Mouse (Mus musculus) CD4-positive, CD25-positive, alpha-beta regulatory T cell, adult 4 months (primary cell): Measurements from ENCODE around the gene Fkbpl. TPM values are rescaled to one million over a fixed set of nuclear protein-coding genes. Genes with fewer than 3 reads are reported as not detected.

Experiments
- ATAC-seq: one replicate; pipeline ENCODE4 v1.8.0; 2017
- polyA plus RNA-seq, 2 experiments: library from polyadenylated mRNA; unstranded; fragments of 100-300 nt; shearing (Covaris generic); gene quantifications; one replicate each; pipeline ENCODE4 v1.2.1; 2017

The Fkbpl gene
- polyA plus RNA-seq, 2 experiments from 2014 or later: 3.6 to 5.9 TPM

DNA sequence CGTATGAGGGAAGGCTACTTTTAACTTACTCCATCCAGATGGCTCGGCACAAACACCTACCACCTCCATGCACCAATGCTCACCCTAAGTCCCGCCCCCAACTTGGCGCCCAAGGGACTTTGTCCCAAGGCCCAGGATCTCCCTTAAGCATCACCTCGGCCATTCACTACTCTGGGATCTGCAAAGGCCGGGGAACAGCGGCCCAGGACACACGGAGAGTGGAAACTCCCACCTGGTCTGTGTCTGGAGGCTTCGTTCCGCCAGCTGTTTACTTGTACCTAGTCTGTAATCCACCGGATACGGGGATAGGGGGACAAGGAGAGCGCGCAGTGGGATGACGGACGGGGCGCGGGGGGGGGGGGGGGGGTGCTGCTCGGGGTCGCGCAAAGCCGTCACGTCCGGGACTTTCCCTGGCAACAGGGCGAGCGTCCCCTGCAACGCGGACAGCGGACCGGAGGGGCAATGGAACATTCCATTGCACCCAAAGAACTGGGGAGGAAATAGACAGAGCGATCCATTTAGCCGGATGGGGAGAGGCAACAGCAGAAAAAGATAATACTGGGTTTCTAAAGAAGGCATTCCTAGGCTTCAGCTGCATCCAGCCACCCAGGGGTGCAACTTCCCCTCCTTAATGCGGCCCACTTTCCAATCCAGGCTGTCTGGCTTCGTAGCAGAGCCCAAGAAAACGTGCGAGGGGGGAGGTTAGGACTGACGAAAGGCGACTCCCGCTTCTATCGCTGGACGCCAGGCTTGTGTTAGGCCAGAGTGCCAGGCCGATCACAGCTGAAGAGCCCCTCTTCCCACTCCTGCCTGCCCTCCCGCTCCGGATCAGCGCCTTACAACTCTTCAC, 17.2 kb upstream of the Fkbpl start:
- ATAC-seq: peak; percentile 62

DNA sequence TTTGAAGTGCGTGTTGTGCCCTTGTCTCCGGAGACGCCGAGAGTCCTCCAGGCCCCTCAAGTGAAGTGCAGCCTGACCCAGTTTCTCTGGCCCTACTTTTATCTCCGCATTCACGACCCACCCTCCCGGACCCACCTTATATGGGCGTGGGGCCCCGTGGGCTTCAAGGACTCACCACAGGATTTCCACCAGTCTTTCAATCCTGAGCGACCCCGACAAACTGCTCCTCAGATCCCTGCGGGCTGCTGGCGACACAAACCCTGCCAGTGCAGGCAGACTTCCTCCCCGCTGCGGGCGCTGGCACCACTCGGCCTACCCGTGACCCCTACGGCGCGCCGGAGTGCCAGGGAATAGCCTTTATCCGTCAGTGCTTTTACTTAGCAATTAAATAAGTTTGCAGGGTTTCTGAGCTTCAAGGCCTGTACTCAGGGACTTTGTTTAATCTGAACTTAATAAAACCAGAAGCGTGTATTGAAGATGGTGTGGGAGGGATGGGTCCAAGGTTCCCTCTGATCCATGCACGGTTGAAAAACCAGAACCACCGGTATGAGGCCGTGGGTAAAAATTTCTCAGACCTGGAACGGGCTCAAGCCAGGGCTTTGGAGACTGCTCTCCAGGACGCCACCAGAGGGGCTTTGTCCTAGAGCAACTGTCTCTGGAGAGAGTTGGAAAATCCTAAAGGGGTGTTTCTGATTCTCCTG, 16.5 kb upstream of the Fkbpl start, which contains the start of gene Ppt2:
TSS of gene Ppt2 (minus strand) at position 568 of the 701 bp plus-strand sequence.
- ATAC-seq: no peak

DNA sequence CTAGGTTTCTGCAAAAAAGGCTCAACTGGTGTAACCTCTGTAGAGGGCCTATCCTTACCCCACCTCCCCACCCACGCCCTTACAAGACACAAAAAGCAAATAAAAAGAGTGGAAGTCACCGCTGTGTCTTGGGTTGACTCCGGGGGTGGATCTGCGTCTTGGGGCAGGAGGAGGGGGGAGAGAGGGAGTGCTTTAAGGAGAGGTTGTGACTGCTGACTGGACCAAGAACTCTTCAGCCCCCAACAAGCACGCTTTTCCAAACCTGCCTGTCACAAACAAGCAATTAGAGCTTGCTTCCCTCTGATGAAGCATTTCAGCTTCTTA, 16.0 kb upstream of the Fkbpl start:
- ATAC-seq: no peak

DNA sequence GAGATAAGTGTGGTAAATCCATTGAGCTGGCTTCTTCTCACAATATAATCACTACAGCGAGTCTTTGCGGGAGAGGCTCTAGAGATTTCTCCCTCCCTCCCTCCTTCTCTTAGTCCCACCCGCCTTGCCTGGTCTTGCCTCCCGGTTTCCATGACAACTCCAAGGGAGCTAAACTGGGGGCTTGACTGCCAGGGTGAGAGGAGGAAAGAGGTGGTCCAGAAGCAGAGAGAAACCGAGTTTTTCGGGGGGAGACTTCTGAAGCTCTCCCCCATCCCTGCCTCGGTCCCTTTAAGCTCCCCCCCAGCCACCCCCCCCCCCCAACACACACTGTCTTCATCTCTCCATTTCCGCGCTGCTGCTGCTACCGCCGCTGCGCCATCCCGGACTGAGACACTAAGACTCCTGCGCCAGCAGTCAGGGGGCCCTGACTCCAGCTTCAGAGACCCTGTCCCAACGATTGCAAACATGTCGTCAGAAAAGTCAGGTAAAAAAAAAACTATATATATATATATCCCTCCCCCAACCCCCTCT, 15.3 kb upstream of the Fkbpl start, which contains the start of gene Prrt1:
TSS of gene Prrt1 (plus strand) at position 313 of the 531 bp plus-strand sequence.
- ATAC-seq: no peak

DNA sequence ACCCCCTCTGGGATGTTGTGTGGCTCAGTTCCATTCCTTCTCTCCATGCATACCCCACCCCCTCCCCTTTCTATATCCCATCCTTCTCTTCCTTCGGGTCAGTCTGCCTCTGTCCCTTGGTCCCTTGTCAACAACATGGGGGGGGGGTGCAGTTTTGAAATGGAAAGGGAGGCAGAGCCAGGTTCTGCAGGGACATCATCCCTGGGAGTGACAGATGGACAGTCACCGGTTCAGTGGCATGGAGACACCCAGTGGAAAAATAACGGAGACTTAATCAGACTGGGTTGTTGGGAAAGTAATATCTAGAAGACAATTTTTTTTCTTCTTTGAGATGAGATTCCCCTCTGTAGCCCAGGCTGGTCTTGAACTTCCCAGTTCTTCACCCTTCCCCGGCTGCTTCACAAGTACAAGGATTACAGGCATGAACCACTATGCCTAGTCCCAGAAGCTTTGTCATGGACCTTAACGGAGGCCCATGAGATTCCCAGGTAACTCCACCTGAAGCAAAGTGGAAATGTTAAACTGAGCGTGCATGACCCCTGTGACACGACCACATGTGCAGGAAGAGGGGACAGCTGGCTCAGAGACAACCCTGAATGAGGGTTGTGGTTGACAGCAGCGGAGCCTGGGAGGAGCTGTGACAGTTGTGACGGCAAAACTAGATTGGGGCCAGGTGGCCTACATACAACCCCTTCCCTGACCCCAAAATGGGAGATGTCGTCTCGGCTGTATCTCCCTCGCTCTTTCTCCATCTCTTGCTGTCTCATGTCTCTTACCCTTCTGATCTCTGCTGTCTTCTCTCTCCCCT, 14.6 kb upstream of the Fkbpl start:
- ATAC-seq: peak; percentile 48

DNA sequence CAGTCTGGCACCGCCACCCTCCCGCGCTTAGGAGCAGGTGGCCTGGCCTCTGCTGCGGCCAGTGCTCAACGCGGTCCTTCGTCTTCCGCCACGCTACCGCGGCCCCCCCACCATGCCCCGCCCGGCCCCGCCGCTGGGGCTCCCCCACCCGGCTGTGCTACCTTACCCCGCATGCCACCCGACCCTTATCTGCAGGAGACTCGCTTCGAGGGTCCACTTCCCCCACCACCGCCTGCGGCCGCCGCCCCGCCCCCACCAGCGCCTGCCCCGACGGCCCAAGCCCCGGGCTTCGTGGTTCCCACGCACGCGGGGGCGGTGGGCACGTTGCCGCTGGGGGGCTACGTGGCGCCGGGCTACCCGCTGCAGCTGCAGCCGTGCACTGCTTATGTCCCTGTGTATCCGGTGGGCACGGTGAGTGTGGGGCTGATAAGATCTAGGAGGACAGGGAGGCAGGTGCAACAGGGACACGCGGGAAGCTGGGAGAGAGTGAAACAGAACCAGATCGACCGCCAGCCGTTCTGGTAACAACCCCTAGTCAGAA, 13.7 kb upstream of the Fkbpl start:
- no peak for ATAC-seq

DNA sequence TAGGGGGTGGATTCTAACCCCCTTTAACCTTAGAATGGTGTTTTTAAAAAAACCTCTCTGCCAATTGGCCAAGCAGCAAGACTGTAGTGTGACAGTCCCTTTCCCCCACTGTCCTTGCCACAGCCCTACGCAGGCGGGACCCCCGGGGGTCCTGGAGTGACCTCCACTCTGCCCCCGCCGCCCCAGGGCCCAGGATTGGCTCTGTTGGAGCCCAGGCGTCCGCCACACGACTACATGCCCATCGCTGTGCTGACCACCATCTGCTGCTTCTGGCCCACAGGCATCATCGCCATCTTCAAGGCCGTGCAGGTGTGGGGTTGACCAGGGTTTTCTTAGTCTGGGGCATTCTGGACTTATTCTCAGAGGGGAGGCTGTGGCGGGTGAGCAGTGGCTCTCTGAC, 12.9 kb upstream of the Fkbpl start:
- ATAC-seq: no peak

DNA sequence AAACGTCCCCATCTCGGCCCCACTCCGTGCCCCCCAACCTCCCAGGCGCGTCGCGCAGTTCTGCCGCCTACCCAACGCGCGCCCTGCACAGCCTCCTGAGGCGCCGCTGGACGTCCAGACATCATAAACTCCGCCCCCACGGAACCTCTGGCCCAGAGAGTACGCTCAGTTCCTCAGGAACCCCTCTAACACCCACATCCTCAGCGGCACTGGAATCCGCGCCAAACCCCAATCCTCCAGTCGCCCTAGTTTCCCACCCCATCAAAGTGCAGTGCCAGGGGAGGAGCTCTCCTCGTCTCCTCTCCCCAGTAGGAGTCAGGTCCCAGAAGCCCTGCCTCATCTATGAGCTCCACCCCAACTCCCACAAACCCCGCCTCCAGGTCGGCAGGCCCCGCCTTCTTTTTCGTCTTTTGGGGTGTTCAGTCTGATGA, 12.3 kb upstream of the Fkbpl start:
- ATAC-seq: peak; percentile 56

DNA sequence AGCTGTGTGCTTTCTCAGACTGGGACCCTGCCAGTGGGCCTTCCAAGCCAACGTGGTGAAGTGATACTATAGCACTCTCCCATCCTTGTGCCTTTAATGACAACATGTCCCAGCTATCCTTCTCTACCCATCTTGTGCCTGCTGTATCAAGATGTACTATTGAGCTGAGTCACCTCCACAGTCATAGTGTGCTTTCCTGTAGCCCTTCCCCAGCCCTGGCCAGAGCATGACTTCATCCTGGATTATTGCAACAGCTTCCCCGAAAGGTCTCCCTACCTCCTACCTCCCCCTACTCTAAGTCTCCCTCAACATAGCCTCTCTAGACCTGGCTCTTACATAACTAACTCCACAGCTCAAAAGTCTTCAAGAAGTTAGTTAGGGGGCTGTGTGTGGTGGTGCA, 8.9 kb upstream of the Fkbpl start:
- ATAC-seq: no peak

DNA sequence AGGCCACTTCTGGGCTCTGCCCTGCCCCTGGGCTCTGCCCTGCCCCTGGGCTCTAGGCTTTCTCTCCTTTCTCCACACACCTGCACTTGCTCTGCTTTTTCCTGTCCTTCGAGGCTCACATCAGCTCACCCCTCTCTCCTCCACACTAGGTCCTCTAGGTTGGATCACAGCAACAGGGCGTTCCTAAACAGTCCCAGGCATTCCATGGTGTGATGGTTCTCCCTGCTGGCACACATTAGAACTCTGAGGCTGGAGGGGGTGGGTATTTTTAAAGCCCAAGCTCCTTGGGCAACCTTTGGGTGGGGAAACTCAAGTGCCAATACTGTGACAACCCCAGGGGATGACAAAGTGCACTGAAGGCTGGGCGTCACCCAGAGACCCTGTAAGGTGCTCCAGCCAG, 7.1 kb upstream of the Fkbpl start:
- ATAC-seq: no peak

DNA sequence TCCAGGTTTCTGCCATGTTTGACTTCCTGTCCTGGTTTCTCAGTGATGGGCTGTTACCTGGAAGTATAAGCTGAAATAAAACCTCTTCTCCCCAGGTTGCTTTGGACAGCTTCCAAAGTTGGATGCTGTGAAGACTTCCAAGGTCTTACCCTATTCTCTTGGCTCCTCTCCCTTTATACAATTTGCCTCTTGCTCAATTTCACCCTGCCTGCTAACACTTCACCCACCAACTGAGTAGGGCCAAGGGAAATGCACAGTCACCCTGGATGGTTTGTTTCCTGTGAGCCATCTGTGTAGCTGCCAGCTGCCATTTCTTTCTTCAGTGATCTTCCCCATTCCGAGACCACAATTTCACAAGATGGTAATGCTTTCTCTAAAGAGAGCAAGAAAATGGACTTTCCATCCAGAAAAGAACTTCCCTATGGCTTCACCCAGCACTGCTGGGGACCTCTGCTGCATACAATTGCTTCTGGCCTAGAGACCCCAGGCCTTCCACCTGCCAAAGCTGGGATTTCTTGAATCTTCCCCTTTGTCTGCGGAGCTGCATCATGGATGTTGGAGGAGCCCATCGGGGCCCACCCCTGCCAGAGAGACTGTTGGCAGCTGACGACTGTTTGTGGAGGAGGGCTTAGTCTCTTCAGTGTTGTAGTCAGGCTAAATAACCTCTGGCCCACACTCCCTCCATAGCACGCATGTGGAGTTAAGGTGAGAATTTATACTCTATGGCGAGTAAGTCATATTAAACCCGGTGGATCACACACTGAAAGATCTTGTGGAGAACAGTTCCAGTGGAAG, 4.9 kb upstream of the Fkbpl start:
- no peak for ATAC-seq

DNA sequence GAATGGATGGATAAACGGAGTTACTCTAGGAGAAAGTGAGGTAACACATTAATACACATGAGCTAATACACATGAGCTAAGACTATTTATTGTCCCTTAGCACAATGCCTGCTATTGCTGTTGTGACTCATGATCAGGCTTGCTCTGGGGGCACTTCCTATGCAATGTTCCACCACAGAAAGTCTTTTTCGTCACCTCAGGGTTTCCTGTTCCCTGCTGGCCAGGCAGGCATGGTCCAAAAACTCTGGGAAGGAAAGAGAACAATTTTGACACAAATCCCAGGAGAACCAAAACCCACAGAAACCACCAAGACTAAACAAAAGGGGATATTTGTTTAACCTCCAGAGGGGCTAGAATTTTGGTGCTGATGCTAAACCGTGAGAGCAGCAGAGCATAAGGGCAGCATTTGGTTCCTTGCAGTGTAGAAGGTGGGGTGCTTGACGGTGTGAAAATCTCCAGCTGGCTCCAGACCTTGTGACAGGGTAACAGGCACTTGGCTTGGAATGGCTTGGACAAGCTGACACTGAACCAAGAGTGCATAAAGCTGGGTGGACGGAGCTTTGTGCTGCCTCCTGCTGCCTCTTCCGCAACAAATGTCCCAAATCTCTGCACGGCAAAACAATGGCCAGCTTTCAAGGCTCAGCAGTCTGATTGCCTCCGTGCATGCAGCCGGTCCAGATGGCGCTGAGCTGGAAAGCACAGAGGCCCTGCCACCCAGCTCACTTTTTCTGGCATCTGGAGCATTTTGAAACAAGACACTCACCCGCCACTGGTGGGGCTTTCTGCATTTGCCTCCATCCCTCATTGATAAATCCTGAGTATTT, 3.6 kb upstream of the Fkbpl start:
- ATAC-seq: no peak

DNA sequence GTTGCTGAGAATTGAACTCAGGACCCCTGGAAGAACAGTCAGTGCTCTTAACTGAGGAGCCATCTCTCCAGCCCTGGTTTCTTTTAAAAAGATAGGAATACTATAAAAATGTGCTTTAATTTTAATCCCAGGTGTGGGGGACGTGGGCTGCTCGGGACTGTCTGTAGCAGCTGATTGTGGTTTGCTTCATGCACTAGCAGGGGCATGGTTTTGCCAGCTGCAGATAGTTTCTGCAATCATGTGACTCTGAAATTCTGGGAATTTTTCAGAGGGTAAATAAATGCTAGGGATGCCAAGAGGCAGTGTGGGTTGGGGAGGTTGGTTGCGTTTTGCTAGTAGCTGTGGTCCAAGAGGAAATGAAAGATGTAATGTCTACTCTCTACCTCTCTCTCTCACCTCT, 2.6 kb upstream of the Fkbpl start:
- no peak for ATAC-seq

DNA sequence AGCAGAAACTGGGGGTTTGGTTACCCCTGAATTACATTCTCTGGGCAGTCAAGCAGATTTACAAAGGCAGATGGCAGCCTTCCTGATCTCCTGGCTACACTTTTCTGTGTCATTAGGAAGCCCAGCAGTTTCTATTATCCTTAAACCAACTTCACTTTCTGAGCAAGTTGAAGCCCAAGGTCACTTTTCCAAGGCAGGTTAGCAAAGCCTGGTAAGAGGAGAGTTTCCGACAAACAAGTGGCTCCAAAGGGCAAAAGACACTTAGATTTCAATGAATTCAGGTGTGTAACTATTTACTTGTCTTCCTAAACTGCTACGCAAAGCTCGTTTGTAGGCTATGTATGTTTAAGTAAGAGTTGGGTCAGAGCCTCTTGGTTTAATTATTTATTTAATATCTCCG, 1.2 kb upstream of the Fkbpl start:
- no peak for ATAC-seq

DNA sequence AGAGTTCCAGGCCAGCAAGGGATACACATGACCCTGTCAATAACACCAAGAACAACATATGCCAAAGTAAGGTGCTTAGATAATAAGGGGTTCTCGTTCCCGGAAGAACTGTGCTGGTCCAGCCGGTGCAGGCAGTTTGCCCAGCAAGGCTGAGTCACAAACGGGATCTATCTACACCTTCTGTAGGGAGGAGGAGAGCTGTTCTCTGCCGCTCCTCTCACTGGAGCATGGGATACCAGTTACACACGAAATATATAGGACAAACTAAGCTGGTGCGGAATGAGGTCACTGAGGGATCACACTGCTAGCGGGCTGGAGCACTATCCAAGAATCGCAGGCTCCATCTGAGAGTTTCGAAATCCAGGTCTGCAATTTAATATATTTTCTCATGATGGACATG, 620 bp upstream of the Fkbpl start:
- no peak for ATAC-seq

DNA sequence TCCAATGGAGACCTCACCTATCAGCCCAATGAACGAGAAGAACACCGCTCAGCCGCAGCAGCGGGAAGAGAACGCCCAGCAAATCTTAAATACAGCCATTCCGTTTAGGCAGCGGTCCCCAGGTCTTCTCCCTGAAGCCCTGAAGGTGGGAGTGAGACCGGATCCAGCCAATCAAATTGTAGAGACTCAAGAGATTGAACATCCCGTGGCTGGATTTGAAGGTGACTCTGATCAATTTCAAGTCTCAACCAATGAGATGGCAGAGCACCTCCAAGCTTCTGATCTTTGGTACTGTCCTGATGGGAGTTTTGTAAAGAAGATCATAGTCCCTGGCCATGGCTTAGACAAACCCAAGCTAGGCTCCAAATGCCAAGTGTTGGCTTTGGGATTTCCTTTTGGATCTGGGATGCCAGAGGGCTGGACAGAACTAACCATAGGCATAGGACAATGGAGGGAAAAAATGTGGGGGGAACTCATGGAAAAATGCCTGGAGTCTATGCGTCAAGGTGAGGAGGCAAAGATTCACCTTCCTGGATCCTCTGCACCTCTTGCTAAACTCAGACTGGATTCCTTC, 779 bp downstream of the Fkbpl start:
- no peak for ATAC-seq

DNA sequence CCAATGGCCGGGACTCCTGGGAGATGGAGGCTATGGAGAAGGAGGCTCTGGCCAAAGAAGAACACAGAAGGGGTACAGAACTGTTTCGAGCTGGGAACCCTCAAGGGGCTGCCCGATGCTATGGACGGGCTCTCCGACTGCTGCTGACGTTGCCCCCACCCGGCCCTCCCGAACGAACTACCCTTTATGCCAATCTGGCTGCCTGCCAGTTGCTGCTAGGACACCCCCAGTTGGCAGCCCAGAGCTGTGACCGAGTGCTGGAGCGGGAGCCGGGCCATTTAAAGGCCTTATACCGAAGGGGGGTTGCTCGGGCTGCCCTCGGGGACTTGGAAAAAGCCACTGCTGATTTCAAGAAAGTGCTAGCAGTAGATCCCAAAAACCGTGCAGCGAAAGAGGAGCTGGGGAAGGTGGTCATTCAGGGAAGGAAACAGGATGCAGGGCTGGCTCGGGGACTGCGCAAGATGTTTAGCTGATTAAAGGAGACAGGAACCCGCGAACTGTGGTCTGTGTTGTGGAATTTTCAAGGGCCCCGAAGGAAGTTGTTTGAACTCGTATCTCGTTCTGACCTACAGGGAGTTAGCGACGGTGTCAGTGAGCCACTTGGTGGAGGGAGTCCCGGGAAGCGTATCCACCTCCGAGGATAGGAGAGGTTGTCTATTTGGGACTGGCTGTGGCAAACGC, 1.4 kb downstream of the Fkbpl start:
- ATAC-seq: no peak

DNA sequence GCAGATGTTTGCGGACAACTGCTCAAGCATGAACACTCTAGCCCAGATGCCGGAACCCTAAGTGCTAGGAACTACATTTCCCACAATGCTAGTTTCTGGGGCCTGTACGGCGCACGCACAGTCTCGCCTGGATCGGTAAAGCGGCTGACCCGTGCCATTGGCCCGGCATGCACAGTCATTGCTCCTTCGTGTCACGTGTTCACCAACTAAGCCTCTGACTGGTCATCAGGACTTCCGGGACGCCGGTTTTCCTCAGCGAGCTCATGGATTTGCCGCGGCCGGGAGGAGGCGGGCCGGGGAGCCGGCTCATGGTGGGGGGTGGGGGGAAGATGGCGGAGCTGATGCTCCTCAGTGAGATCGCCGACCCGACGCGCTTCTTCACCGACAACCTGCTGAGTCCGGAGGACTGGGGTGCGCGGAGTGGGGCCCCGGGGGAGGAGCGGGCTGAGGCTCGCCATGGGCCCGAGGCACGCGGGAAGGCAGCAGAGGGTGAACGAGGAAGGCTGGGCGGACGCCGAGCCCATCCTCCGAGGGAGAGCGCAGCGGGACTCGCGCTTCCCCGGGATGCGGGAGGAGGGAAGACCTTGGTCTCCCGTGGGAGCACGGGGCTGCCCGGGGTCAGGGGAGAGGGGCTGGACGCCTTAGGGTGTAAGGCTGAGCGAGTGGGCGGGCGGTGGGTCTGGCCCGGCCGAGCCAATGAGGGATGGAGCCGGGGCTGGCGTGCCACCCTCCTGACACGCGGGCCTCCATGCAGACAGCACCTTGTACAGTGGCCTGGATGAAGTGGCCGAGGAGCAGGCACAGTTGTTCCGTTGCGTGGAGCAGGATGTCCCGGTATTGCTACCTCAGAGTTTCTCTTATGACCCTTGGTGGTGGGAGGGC, 2.6 kb downstream of the Fkbpl start, which contains the start of gene Atf6b:
TSS of gene Atf6b (plus strand) at position 241 of the 882 bp plus-strand sequence.
- ATAC-seq: peak; percentile 94
